Mouse (Mus musculus): ENCODE measurements around the gene Hspg2.

The Hspg2 gene

GRCm38 (mm10) chr4:137481381-137482030 is 12.9 kb downstream of the Hspg2 start:
- DNase-seq, result no peak

DNA sequence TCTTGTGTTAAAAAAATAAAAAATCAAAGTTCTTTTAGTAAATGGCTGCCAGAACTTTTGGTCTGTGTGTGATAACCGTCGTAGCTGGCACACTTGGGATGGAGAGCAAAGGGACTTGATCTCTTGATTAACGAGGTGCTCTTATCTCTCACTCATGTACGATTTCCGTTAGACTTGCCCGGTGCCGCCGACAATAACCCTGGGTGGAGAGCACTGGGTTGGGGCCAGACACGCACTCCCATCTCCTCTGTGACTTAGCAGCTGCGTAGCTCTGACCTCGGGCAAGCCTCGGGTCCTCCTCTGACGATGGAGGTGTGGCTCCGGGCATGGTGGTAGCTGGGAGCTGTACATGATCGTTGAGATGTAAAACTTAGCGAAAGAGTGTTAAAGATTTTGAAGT is 15.3 kb downstream of the Hspg2 start:
- DNase-seq, result peak in 1 of 2 experiments; percentile 78

- DNase-seq, result peak; percentile 70 to 80
Observed at GRCm38 (mm10) chr4:137484586-137484985, 16.0 kb downstream of the Hspg2 start.

- peak in 1 of 2 experiments; percentile 41 for DNase-seq
Observed at GRCm38 (mm10) chr4:137485258-137485960, 16.8 kb downstream of the Hspg2 start.

DNA sequence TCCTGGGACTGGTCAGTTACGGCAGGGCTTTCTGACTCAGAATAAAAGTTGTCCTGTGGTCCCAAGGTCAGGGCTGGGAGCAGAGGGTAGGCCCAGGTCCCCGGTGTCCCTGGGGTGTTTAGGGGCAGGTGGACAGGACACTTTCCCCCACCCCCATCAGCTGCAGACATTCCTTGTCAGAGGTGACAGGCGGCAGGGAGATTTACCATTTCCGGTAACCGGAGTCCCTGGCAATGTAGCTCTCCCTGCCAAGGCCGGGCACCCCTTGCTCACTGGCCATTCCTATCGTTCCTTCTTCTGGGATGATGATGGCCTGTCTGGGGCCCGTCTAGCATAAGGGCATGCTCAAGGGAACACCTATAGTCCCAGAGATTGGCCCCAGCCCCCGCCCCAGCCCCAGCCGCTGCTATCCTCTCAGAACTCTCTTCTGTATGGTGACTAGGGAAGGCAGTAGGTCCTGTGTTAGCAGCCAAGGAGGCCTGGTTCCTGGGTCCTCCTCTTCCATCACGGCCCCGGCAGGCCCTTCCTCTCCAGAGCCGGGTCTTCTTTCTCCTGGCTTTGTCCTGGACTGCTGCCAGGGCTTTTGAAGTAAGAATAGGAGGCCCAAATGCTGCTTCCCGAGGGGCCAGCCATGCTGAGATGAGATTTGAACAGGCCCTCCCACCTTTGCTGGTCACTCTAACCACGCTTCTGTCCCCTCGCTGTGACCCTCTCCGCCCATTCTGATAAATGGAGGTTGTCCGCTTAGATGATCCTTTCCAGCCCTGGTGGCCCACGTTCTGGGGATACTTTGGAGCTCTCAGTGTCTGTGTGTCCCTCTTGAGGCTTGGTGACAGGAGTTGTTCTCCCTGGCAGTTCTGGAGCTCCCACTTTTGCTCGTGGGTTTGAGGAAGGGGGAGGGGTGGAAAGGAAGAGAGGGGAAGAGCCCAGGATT is 17.8 kb downstream of the Hspg2 start:
- no peak for DNase-seq

GRCm38 (mm10) chr4:137487286-137488000 is 18.9 kb downstream of the Hspg2 start:
- peak; percentile 70 to 90 for DNase-seq

GRCm38 (mm10) chr4:137488038-137488437 is 19.5 kb downstream of the Hspg2 start:
- DNase-seq, result no peak

DNA sequence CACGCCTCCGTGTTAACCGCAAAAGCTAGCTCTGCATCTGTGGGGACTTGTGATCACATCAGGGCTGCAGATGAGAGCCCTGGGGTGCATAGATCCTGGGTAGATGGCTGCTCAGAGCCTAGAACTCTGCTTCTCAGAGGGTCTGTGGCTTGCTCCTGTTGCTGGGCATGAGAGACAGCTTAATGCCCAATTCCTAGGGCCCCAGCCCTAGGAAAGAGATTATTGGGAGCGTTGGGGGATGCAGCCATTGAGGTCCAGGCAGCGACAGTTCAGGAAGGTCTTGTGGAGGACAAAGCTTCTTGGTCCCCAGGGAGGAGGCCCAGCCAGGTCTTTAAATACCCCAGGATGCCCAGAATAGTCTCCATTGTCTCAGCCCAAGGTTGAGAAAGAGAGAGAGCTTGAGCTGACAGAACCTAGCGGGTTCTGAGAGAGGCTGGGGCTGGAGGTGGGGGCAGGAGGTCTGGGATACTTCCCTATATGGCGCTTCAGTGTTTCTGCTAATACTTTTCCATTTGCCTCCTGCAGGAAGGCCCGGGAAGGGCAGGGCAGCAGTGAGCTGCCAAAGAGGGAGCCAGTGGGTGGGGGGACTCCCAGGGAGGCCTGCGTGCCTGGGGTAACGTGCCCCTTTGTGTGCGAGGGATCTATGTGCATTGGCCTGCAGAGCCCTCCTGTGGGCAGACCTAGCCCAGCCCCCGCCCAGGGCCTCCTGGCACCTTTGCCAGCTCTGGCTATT is 20.2 kb downstream of the Hspg2 start:
- peak; percentile 73 to 79 for DNase-seq

DNA sequence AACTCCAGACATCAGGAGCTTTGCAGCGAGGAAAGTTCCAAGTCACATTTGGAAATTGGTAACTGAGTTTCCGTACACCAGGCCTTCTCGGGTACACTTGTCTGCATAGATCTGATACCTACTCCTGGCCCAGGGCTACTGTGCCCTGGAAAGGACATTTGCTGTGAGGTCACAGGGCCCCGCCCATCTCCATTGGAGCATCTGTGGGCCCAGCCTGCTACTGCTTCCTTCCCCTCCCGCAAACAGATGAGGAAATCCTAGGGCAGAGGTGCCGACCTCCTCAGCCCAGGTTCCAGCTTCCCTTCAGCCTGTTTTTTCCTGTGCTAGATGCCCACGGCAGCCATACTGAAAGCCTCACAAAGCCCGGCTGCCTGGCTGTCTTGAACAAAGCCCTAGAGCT is 21.4 kb downstream of the Hspg2 start:
- DNase-seq, result peak in 1 of 2 experiments; percentile 48

DNA sequence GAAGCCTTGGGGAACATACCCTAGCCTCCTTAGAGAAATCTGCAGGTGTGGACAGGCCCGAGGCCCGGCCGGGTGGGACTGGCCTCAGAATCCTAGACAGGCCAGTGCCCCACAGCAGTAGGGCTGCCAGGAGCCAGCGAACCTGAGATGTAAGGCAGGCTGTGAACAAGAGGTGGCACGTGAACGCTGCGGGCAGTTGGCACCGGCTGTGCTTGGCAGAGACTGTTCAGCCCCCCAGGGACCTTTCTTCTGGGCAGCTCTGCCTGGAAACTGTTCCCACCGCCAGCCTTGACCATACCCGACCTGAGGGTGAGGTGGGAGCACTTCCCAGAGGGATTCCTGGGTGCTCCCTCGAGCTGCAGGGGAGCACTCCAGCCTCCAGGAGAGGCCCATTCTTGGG is 24.0 kb downstream of the Hspg2 start:
- no peak for DNase-seq

- no peak for DNase-seq
Observed at GRCm38 (mm10) chr4:137493187-137493586, 24.6 kb downstream of the Hspg2 start.

DNA sequence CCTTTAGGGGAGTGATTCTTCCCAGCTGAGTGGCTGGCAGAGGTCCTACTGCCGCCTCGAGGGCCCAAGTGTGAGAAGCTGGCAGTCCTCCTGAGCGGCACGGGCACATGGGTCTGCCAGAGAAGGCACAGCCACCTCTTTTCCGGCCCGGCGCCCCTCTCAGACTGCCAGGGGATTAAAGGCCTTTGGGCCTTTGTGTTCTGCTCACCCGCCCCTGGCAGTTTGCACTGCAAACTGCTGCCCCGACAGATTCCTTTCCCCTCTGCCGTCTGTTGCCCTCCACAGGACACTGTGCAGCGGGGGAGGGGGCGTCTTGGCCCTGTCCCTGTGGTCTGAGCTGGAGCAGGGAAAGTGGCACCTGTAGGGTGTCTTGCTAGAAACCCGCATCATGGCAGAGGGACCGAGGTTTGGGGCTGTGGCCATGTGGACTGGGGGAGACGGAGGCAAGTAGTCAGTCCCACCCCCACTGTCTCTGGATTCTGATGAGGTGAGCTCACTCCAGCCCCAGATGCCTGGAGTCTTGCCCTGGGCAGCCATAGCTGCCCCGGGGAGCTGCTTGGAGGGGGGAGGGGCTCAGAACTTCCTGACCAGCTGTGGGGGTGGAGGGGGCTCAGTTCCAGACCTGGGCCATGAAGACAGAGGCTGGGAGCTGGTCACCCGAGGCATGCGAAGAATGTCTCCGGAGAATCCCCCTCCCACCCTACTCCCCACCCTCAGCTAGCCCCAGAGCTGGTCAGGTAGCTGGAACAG is 26.4 kb downstream of the Hspg2 start:
- peak; percentile 51 to 77 for DNase-seq

GRCm38 (mm10) chr4:137495501-137496100 is 27.0 kb downstream of the Hspg2 start:
- no peak for DNase-seq

GRCm38 (mm10) chr4:137497367-137497766 is 28.8 kb downstream of the Hspg2 start:
- DNase-seq, result no peak

DNA sequence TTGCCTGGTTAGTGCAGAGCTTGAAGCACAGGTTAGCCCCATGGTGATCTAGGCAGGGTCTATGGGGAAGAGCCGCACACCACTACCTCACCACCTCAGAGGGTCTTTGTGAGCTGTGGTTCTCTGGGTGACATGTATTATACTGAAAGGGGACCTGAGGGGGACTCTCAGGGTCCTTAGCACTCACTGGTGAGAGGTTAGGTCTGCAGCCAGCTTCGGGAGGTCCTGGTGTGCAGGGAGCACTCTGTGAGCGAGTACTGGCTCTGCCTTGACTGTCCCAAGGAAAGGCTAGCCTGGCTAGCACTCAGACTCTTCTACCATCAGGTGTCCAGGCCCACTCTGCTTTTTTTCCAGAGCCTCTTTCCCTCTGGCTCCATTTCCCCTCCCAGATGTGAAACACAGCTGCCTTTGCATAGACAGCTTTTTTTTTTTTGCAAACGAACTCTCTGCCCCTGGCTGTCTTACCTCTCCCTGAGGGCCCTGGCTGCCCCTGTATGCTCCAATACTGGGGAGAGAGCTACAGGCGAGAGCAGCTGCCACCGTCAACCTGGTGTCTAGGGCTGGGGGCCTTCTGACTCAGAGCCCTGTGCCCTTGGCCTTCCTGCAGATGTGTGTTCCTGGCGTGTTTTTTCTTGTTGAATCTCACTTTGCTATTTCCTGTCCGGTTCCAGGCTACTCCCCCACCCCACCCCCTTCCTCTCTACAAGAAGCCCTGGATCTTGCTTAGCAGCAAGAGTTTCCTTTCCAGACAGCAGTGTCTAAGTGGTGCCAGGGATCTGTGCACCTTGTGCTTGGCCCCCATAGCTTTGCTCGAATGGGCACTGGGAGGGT is 29.5 kb downstream of the Hspg2 start:
- no peak for DNase-seq

- no peak for DNase-seq
Observed at GRCm38 (mm10) chr4:137498882-137499583, 30.5 kb downstream of the Hspg2 start.

DNA sequence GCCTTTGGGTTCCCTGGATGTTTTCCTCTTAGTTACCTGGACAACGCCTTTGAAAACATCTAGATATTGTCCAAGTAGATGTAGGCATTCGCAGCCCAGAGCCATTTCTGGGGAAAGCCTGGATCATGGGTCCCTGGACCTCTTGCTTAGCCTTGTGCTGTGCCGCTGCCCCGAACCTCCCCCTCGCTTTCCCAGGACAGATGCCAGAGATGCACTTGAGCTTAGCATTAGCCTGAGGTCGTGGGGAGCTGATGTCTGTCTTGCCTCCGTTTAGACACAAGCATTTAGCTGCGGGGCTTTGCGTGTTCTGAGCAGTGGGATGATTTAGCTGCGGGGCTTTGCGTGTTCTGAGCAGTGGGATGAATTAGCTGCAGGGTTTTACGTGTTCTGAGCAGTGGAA is 31.6 kb downstream of the Hspg2 start:
- no peak for DNase-seq

DNA sequence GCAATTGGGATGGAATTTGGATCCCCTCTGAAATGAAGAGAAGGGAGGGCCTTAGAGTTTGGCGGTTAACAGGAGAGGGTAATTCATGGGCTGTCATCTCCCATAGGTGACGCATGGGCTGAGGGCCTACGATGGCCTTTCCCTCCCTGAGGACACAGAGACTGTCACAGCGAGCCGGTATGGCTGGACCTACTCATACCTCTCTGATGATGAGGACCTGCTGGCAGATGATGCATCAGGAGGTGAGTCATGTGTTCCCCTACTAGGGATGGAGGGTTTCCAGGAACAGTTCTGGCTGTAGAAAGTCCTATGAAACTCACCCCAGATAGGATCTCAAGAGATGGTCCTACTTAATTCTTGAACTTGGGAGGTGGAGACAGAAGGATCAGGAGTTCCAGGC is 32.4 kb downstream of the Hspg2 start:
- DNase-seq, result no peak

DNA sequence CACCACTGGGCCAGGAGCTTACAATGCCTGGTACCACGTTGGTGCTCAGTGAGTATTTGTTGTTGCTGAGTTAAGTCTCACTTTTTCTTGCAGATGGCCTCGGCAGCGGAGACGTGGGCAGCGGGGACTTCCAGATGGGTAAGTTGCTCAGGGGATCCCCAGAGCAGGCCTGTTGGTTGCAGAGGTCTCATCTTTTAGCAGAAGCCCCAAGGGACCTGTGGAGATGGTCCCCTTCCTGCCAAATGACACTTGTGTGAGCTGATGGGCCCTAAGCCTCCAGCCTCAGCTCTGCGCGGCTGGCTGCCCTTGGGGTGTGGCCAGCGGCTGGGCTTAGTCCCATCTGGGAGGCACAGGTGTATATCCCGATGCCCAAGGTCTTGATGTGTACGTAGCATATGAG is 33.6 kb downstream of the Hspg2 start:
- no peak for DNase-seq
